Mouse (Mus musculus) macrophage (primary cell): Measurements from ENCODE around the gene Dab2ip. TPM values are rescaled to one million over a fixed set of nuclear protein-coding genes. Genes with fewer than 3 reads are reported as not detected.

ENCODE experiments used
- H3K27ac ChIP-seq: fragments of 350-480 bp; formaldehyde crosslinking; 2 replicates; pipeline ENCODE4 v1.9.0; 2021
- H3K36me3 ChIP-seq: fragments of 350-480 bp; formaldehyde crosslinking; 2 replicates; pipeline ENCODE4 v1.9.0; 2021; ENCODE audit errors: inconsistent target
- H3K4me3 ChIP-seq: fragments of 350-480 bp; formaldehyde crosslinking; 2 replicates; pipeline ENCODE4 v1.9.0; 2021; ENCODE audit errors: inconsistent target
- H3K79me2 ChIP-seq: fragments of 350-480 bp; formaldehyde crosslinking; 2 replicates; pipeline ENCODE4 v1.9.0; 2021; ENCODE audit errors: inconsistent target
- WGBS: methylation state at CpG from one replicate; pipeline ENCODE4 v1.1.7; 2026; ENCODE audit warnings: inconsistent platforms; ENCODE audit not compliant: missing documents; 5-methylcytosine and 5-hydroxymethylcytosine counted together
- polyA plus RNA-seq: library from polyadenylated mRNA; stranded (reverse); fragments of 250-400 nt; gene quantifications from 3 replicates; pipeline ENCODE4 v1.2.4, GENCODE M21; 2018; ENCODE audit warnings: inconsistent platforms

Dab2ip gene
- polyA plus RNA-seq, 1 experiment from 2014 or later = 0.14 TPM

DNA sequence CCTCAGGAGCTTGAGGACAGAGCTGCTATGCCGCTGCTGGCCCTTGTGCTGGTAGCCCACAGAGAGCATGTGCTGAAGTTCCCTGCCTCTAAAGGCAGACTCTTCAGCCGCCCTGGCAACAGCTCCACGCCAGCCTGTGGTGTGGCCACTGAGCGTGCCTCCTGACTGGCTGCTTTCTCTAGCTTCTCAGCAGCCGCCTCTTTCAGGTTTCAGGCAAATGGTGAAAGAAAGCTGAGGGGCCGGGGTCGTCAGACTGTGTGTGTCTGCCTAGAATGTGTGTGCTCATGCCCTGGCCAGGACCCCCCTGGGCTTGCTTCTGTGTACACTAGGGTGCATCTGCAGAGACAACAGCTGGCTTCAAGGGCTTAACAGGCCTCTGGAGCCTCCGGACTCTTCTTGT lies 119.8 kb downstream of the Dab2ip start:
- Histone ChIP-seq H3K4me3 (no peak overlapping the region), H3K36me3 (no peaks in the 10 kb centered on the region), H3K27ac (no peak overlapping the region), H3K79me2 (no peaks in the 10 kb centered on the region)
- 62% methylated on average over 8 of the region's 8 CpGs for WGBS

DNA sequence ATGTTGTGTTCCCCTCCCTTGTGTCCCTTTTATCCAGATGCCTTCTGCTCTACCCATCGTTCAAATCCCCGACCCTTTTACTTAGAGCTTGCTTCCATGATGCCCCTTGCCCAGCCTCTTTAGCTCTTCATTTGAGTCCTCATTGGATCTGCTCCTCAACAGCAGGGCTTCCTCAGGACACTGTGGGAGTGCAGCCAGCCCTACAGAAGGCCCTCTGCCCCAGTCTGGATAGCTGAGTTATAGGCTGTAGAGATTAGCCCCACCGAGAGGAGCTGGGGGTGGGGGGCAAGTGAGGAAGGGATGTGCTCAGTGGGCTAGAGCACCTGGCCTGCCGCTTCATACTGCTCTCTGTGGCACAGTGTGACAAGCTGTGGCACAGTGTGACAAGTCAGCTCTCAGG lies 120.4 kb downstream of the Dab2ip start:
- no peak overlapping the region for H3K4me3 ChIP-seq
- no peak overlapping the region for H3K27ac ChIP-seq
- WGBS = 87% methylated on average over 4 of the region's 4 CpGs
- H3K79me2 ChIP-seq = no peaks in the 10 kb centered on the region
- no peaks in the 10 kb centered on the region for H3K36me3 ChIP-seq

DNA sequence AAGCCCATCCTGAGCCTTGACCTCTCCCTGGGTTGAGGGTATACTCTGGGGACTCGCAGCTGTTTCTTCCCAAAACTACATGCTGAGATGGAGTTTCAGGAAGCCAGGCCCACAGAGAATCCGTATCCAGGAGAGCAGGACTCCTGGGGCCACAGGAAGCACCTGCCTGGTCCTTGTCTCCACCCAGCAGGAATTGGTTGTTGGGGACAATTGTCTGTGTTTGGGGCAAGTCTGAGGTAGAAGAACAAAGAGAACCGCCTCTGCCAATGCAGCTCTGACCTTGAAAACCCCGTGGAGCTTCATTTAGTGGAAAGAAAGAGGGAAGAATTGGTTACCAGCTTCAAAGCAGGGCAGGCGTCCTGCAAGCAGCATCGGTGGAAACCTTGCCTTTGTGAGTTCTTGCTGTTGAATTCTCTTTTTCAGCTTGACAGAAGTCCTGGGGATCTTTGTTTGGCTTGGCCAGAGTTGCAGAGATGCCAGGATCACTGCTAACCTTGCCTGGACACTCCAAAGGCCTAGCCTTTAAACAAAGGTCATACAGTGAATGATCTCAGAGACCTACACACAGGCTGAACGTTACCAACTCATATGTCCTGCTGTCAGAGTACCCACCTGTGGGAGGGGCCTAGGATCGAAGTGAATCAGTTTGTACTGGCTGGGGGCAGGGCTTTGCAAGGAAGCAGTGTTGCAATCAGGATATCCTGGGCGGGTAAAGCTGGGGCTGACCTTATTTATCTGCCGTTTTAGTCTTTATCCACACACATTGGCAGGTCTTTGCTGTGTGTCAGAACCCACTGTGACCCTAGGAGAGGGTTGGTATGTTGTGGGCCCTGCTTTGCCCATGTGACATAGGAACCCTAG lies 122.0 kb downstream of the Dab2ip start:
- WGBS = 33% methylated on average over 10 of the region's 10 CpGs
- H3K79me2 ChIP-seq = no peaks in the 10 kb centered on the region
- no peaks in the 10 kb centered on the region for H3K36me3 ChIP-seq
- peak overlapping the region; percentile 46 for H3K27ac ChIP-seq
- no peak overlapping the region for H3K4me3 ChIP-seq

DNA sequence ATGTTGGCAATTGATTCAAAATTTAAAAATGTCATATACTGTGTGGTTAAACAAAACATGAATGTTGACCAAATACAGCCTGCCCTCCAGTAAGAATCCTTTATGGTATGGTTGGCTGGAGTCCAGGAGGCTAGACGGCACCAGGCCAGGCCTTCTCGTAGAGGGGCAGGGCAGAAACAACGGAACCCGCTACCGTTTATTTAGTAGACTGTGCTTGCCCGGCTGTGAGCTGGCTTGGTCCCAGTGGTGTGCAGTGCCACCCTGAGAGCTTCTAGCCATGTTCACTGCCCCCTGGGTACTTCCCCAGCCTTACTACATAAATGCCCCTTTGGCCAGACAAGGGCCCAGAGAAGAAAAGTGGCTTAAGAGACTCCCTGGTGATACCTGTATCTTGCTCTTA lies 122.8 kb downstream of the Dab2ip start:
- peak overlapping the region; percentile 46 for H3K27ac ChIP-seq
- H3K36me3 ChIP-seq = no peaks in the 10 kb centered on the region
- WGBS = 27% methylated on average over 6 of the region's 6 CpGs
- no peak overlapping the region for H3K4me3 ChIP-seq
- no peaks in the 10 kb centered on the region for H3K79me2 ChIP-seq

GRCm38 (mm10) chr2:35684005-35684404 lies 125.9 kb downstream of the Dab2ip start:
- H3K36me3 ChIP-seq = no peaks in the 10 kb centered on the region
- whole genome bisulfite sequencing = 73% methylated on average over 3 of the region's 3 CpGs
- H3K27ac ChIP-seq = no peak overlapping the region
- no peaks in the 10 kb centered on the region for H3K79me2 ChIP-seq
- no peak overlapping the region for H3K4me3 ChIP-seq

GRCm38 (mm10) chr2:35684735-35685312 lies 126.8 kb downstream of the Dab2ip start:
- Histone ChIP-seq H3K4me3 (no peak overlapping the region), H3K79me2 (no peaks in the 10 kb centered on the region), H3K36me3 (no peaks in the 10 kb centered on the region), H3K27ac (no peak overlapping the region)
- 95% methylated on average over 9 of the region's 9 CpGs for WGBS

- no peaks in the 10 kb centered on the region for H3K79me2 ChIP-seq
- H3K4me3 ChIP-seq = no peak overlapping the region
- H3K27ac ChIP-seq = no peak overlapping the region
- no peaks in the 10 kb centered on the region for H3K36me3 ChIP-seq
- WGBS = 89% methylated on average over 7 of the region's 7 CpGs
Measured at GRCm38 (mm10) chr2:35686104-35686503, 128.0 kb downstream of the Dab2ip start.

- no peaks in the 10 kb centered on the region for H3K36me3 ChIP-seq
- WGBS = 94% methylated on average over 5 of the region's 5 CpGs
Measured at GRCm38 (mm10) chr2:35687557-35688070, 129.5 kb downstream of the Dab2ip start.

GRCm38 (mm10) chr2:35688121-35688520 lies 130.1 kb downstream of the Dab2ip start:
- WGBS = 91% methylated on average over 4 of the region's 4 CpGs
- no peak overlapping the region for H3K4me3 ChIP-seq
- H3K27ac ChIP-seq = no peak overlapping the region
- no peaks in the 10 kb centered on the region for H3K79me2 ChIP-seq
- H3K36me3 ChIP-seq = no peaks in the 10 kb centered on the region

More at GRCm38 (mm10) chr2:35687557-35688070, 129.5 kb downstream of the Dab2ip start:
- Histone ChIP-seq H3K4me3 (no peak overlapping the region), H3K79me2 (no peaks in the 10 kb centered on the region), H3K27ac (no peak overlapping the region)

GRCm38 (mm10) chr2:35688581-35688980 lies 130.5 kb downstream of the Dab2ip start:
- 91% methylated on average over 4 of the region's 5 CpGs for WGBS
- H3K36me3 ChIP-seq = no peaks in the 10 kb centered on the region
- no peak overlapping the region for H3K27ac ChIP-seq
- H3K4me3 ChIP-seq = no peak overlapping the region
- H3K79me2 ChIP-seq = no peaks in the 10 kb centered on the region

DNA sequence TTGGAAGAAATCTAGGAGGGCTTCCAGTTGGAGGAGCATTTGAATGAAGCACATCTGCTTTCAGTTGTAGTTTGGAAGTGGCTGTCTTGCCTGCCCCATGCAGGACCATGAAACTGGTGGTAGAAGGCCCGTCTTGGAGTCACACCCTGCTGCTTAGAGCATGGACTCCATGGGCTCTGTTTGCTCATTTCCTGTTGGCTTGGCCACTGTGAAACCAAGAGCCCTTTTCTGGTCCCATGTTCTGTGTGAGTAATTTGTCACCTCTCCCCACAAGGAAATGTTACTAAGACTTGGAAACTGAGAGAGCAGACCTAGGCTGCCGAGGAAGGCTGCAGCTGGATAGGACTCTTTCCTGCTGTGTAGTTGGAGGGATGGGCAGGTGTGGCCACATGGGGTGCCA lies 131.8 kb downstream of the Dab2ip start:
- WGBS = 58% methylated on average over 2 of the region's 2 CpGs

GRCm38 (mm10) chr2:35691257-35692049 lies 133.4 kb downstream of the Dab2ip start:
- H3K79me2 ChIP-seq = no peaks in the 10 kb centered on the region
- no peaks in the 10 kb centered on the region for H3K36me3 ChIP-seq
- no peak overlapping the region for H3K27ac ChIP-seq
- WGBS = 90% methylated on average over 6 of the region's 7 CpGs
- H3K4me3 ChIP-seq = no peak overlapping the region

More for the DNA sequence above, 131.8 kb downstream of the Dab2ip start:
- Histone ChIP-seq H3K4me3 (no peak overlapping the region), H3K27ac (0 out of 2 replicates have a peak overlapping the region, but pooled peaks have one; percentile 5), H3K79me2 (no peaks in the 10 kb centered on the region), H3K36me3 (no peaks in the 10 kb centered on the region)

DNA sequence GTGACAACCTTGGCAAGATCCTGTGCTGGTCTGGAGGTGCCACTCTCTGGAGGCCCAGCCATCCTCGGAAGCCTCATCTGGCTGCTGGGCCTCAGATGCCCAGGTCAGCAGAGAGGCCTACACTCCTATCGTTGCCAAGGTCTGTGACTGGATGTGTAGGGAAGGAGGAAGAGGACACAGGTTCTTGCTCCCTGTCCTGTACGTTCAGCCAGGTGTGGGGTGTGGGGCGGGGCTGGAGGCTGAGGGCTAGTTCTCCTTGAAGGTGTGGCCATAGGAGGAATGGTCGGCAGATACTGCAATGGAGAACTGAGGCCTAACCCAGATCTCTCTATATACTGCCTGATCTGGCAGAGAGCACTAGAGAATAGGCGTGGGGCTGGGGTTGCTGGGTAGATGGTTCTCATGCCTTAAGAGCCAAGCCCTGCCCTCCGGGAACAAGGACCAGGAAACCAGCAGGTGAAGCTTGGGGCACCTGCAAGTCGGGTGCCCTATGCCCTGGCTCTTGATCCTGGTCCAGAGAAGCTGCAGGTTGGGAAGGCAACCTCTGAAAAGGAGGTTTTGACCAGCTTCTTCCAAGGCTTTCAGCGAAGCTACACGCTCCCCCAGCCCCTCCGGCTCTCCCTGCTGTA lies 134.3 kb downstream of the Dab2ip start:
- 90% methylated on average over 10 of the region's 11 CpGs for WGBS
- Histone ChIP-seq H3K36me3 (no peaks in the 10 kb centered on the region), H3K79me2 (no peaks in the 10 kb centered on the region), H3K27ac (no peak overlapping the region), H3K4me3 (no peak overlapping the region)

DNA sequence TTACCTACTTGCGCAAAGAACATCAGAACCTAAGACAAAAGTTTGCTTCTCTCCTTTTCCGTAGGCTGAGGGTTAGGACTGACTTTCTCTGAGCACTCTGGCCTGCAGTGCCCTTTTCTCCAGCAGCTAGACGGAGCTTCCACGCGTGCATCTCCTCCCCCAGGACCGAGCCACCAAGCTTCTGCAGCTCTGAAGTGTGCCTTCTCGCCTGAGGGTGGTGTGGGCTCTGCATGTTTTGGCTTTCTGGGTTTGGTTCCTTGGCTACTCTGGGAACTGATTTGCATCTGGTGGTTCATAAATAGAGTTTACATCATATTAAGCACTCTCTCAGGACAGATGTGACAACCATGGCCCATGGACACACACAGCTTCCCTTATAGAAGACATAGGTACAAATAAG lies 135.0 kb downstream of the Dab2ip start:
- Histone ChIP-seq H3K4me3 (no peak overlapping the region), H3K79me2 (no peaks in the 10 kb centered on the region), H3K27ac (no peak overlapping the region), H3K36me3 (no peaks in the 10 kb centered on the region)
- 90% methylated on average over 7 of the region's 7 CpGs for WGBS
